Mouse (Mus musculus): ENCODE data around the gene Plac8.

- TF ChIP-seq CTCF (IDR thresholded peaks at IDR 0.05; ENCODE audit: low read depth, low read length) (no peak), POLR2A (IDR thresholded peaks at IDR 0.05; ENCODE audit: insufficient read depth, low read length) (no peak), EP300 (IDR thresholded peaks at IDR 0.05; ENCODE audit: insufficient read depth, low read depth, low read length) (no peak)
Measured at GRCm38 (mm10) chr5:100557019-100557418, 15.0 kb downstream of the Plac8 start.

All from ES-Bruce4 (cell line).